Mouse (Mus musculus): ENCODE measurements around the gene Tgm2. TPM values are rescaled to one million over a fixed set of nuclear protein-coding genes. Genes with fewer than 3 reads are reported as not detected.

Tgm2 gene
- polyA plus RNA-seq (2014; fragmentation: Illumina TruSeq; extraction: RNeasy Lipid Tissue Mini Kit (QIAGEN cat#74804); ENCODE audit: low read depth, low replicate concordance): 2.3 TPM

GRCm38 (mm10) chr2:158146223-158146622 is at the start of gene Tgm2:
TSS of gene Tgm2 (minus strand) at chr2:158146436.

Other genes with a start within 250 kb of the Tgm2 start
- gene Vstm2l, start 231.8 kb downstream of the Tgm2 start, polyA plus RNA-seq (2014; fragmentation: Illumina TruSeq; extraction: RNeasy Lipid Tissue Mini Kit (QIAGEN cat#74804); ENCODE audit: low read depth, low replicate concordance): not detected
- gene Tti1, start 118.0 kb downstream of the Tgm2 start, polyA plus RNA-seq (2014; fragmentation: Illumina TruSeq; extraction: RNeasy Lipid Tissue Mini Kit (QIAGEN cat#74804); ENCODE audit: low read depth, low replicate concordance): 10.7 TPM
- gene Rprd1b, start 117.9 kb downstream of the Tgm2 start, polyA plus RNA-seq (2014; fragmentation: Illumina TruSeq; extraction: RNeasy Lipid Tissue Mini Kit (QIAGEN cat#74804); ENCODE audit: low read depth, low replicate concordance): 15.6 TPM
- not detected for gene D630003M21Rik, start 82.8 kb upstream of the Tgm2 start, polyA plus RNA-seq (2014; fragmentation: Illumina TruSeq; extraction: RNeasy Lipid Tissue Mini Kit (QIAGEN cat#74804); ENCODE audit: low read depth, low replicate concordance)
- gene Bpi, start 111.7 kb upstream of the Tgm2 start, polyA plus RNA-seq (2014; fragmentation: Illumina TruSeq; extraction: RNeasy Lipid Tissue Mini Kit (QIAGEN cat#74804); ENCODE audit: low read depth, low replicate concordance): not detected
- gene Lbp, start 160.1 kb upstream of the Tgm2 start, polyA plus RNA-seq (2014; fragmentation: Illumina TruSeq; extraction: RNeasy Lipid Tissue Mini Kit (QIAGEN cat#74804); ENCODE audit: low read depth, low replicate concordance): 3.7 TPM
- 14.7 TPM for gene Snhg11, start 229.2 kb upstream of the Tgm2 start, polyA plus RNA-seq (2014; fragmentation: Illumina TruSeq; extraction: RNeasy Lipid Tissue Mini Kit (QIAGEN cat#74804); ENCODE audit: low read depth, low replicate concordance)

Measured in sigmoid colon, adult 10 weeks (tissue).